Mouse (Mus musculus) cerebellum, adult 11-12 months (tissue): ENCODE measurements around the gene Hvcn1.

Source experiments
- DNase-seq: peaks from one replicate; pipeline ENCODE4 v3.0.0; 2022

Gene Hvcn1

GRCm38 (mm10) chr5:122274785-122275184 lies 68.2 kb downstream of the Hvcn1 start:
- DNase-seq, result no peak

GRCm38 (mm10) chr5:122278946-122279345 lies 72.3 kb downstream of the Hvcn1 start:
- DNase-seq, result peak; percentile 76

GRCm38 (mm10) chr5:122279799-122280421 lies 73.3 kb downstream of the Hvcn1 start:
- no peak for DNase-seq

DNA sequence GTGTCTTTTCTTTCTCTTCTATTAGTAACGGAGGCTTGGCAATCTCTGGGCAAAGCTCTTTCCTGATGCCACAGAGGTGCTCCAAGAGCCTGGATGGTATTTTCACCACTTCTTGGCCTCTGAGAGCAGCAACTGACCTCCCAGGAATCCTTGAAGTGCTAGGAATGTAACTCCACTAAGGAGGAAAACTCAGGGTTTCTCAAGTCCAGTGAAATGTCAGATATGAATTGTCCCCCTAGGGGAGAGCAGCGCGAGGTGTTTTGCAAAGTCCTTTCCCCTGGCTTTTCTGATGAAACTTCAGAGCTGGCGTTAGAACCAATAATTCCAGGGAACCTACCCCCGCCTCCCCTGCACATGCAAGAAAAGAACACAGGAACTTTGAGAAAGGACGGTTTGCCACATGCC lies 73.8 kb downstream of the Hvcn1 start:
- no peak for DNase-seq

- DNase-seq, result no peak
Observed at GRCm38 (mm10) chr5:122280827-122281462, 74.3 kb downstream of the Hvcn1 start.

GRCm38 (mm10) chr5:122283828-122284182 lies 77.2 kb downstream of the Hvcn1 start:
- DNase-seq, result no peak

- peak; percentile 87 for DNase-seq
Observed at GRCm38 (mm10) chr5:122284183-122285028, 77.8 kb downstream of the Hvcn1 start, which contains the start of gene Pptc7. TSS of gene Pptc7 (plus strand) at chr5:122284365.

GRCm38 (mm10) chr5:122285029-122285766 lies 78.6 kb downstream of the Hvcn1 start:
- DNase-seq, result peak; percentile 79

DNA sequence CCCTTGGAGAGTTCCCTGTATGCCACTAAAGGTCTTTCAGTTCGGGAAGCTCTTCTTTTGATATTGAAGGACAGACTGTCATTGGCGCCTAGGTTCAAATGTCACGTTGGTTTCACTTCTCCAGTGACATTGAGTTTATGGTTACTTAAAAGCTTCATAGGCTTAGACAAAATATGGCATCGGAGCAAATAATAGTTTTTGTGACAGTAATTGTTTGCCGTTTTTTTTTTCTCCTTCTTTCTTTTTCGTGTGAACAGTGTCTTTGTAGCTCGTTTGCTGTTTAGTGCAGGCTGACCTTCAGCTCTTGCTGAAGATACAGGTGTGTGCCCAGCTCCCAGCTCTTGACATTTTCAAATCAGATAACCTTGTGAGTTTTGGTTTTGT lies 79.2 kb downstream of the Hvcn1 start:
- no peak for DNase-seq

- no peak for DNase-seq
Observed at GRCm38 (mm10) chr5:122286191-122286590, 79.6 kb downstream of the Hvcn1 start.

- DNase-seq, result no peak
Observed at GRCm38 (mm10) chr5:122287026-122287425, 80.4 kb downstream of the Hvcn1 start.

GRCm38 (mm10) chr5:122288147-122288811 lies 81.7 kb downstream of the Hvcn1 start:
- DNase-seq, result no peak

DNA sequence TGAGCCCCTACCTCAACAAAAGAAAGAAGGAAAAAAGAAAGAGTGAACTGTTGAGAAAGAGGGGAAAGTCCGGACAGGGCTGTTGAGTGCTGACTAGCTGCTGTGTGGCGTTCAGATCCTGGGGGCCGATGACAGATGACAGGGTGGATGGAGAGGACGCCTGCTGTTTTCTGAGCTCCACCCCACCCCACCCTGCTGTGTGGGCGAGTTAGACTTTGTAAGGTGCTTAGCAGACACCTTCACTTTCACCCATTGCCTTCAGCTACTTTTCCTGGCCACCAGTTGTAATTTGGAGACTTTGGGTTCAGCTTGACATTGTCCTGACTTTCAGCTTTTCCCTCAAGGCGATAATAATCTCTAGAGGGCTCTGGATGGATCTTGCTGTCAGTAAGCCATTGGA lies 84.5 kb downstream of the Hvcn1 start:
- no peak for DNase-seq
